Mouse (Mus musculus) forebrain, embryonic 15.5 days (tissue): ENCODE results near the gene Icam5. TPM values are rescaled to one million over a fixed set of nuclear protein-coding genes. Genes with fewer than 3 reads are reported as not detected.

Experiments
- ATAC-seq: fragments of 200-750 bp; cut with Nextera tagmentation; replicated peaks from 2 replicates; pipeline ENCODE4 v1.8.0; 2017; ENCODE audit warnings: mild to moderate bottlenecking, moderate TSS enrichment, moderate library complexity
- H3K27ac ChIP-seq: fragments of 300-500 bp; sonication (generic); replicated peaks from 2 replicates; pipeline ENCODE4 v1.5.1; 2015; ENCODE audit warnings: mild to moderate bottlenecking, inconsistent platforms
- H3K27me3 ChIP-seq: fragments of 300-500 bp; sonication (generic); 2 replicates; pipeline ENCODE4 v1.6.1; 2015; ENCODE audit warnings: inconsistent platforms
- H3K36me3 ChIP-seq: fragments of 300-500 bp; sonication (generic); 2 replicates; pipeline ENCODE4 v1.6.1; 2015; ENCODE audit warnings: mild to moderate bottlenecking, inconsistent platforms
- H3K4me1 ChIP-seq: fragments of 300-500 bp; sonication (generic); 2 replicates; pipeline ENCODE4 v1.6.1; 2015; ENCODE audit warnings: inconsistent platforms
- H3K4me2 ChIP-seq: fragments of 300-500 bp; sonication (generic); replicated peaks from 2 replicates; pipeline ENCODE4 v1.6.1; 2015; ENCODE audit warnings: mild to moderate bottlenecking, inconsistent platforms
- H3K4me3 ChIP-seq: fragments of 300-500 bp; sonication (generic); 2 replicates; pipeline ENCODE4 v1.5.1; 2015; ENCODE audit warnings: mild to moderate bottlenecking, inconsistent platforms
- H3K9ac ChIP-seq: fragments of 300-500 bp; sonication (generic); replicated peaks from 2 replicates; pipeline ENCODE4 v1.6.1; 2015; ENCODE audit warnings: mild to moderate bottlenecking, inconsistent platforms
- H3K9me3 ChIP-seq: fragments of 300-500 bp; sonication (generic); 2 replicates; pipeline ENCODE4 v1.6.1; 2016; ENCODE audit warnings: inconsistent platforms
- WGBS: fragments of 180-500 bp; shearing (Covaris S2); methylation state at CpG from one replicate; pipeline ENCODE4 v1.1.7; 2015; ENCODE audit warnings: mixed read lengths; 5-methylcytosine and 5-hydroxymethylcytosine counted together
- polyA plus RNA-seq: library from polyadenylated mRNA; unstranded; fragments of >200 nt; fragmentation: Nextera tagmentation; extraction: Ambion mirVana; gene quantifications from 2 replicates; pipeline ENCODE4 v1.2.1, GENCODE M21; 2015

Gene Icam5
- polyA plus RNA-seq, 1 experiment from 2014 or later, result 2.2 TPM

GRCm38 (mm10) chr9:21030055-21030600, 1.7 kb upstream of the Icam5 start:
- H3K9me3 ChIP-seq, result no peaks in the 10 kb centered on the region
- peaks cover 50% of the 10 kb centered on the region for H3K4me1 ChIP-seq
- no peak for ATAC-seq
- H3K9ac ChIP-seq, result no peak overlapping the region
- H3K27me3 ChIP-seq, result peaks cover 67% of the 10 kb centered on the region
- no peak overlapping the region for H3K27ac ChIP-seq
- H3K4me2 ChIP-seq, result 0 out of 2 replicates have a peak overlapping the region, but pooled peaks have one; percentile 96
- no peak overlapping the region for H3K4me3 ChIP-seq
- H3K36me3 ChIP-seq, result no peaks in the 10 kb centered on the region
- 17% methylated on average over 22 of the region's 22 CpGs for WGBS

GRCm38 (mm10) chr9:21030781-21031250, 1.1 kb upstream of the Icam5 start:
- ATAC-seq, result peak; percentile 55
- H3K4me2 ChIP-seq, result peak overlapping the region; percentile 96
- no peak overlapping the region for H3K27ac ChIP-seq
- peak overlapping the region; percentile 53 for H3K4me3 ChIP-seq
- H3K4me1 ChIP-seq, result peaks cover 54% of the 10 kb centered on the region
- under 1% methylated on average over 13 of the region's 13 CpGs for WGBS
- H3K9ac ChIP-seq, result 0 out of 2 replicates have a peak overlapping the region, but pooled peaks have one; percentile 56
- H3K36me3 ChIP-seq, result no peaks in the 10 kb centered on the region
- no peaks in the 10 kb centered on the region for H3K9me3 ChIP-seq
- H3K27me3 ChIP-seq, result peaks cover 70% of the 10 kb centered on the region

- H3K27ac ChIP-seq, result peak overlapping the region; percentile 20; the same call in 1 of the 2 replicates
These were observed 500 bp upstream of the Icam5 start for GRCm38 (mm10) chr9:21031251-21031895.

GRCm38 (mm10) chr9:21032491-21032890, 618 bp downstream of the Icam5 start:
- 1% methylated on average over 7 of the region's 7 CpGs for whole genome bisulfite sequencing
- H3K4me3 ChIP-seq, result peak overlapping the region; percentile 53
- ATAC-seq, result no peak
- peak overlapping the region; percentile 96 for H3K4me2 ChIP-seq
- no peak overlapping the region for H3K27ac ChIP-seq
- H3K36me3 ChIP-seq, result no peaks in the 10 kb centered on the region
- H3K4me1 ChIP-seq, result peaks cover 69% of the 10 kb centered on the region
- no peaks in the 10 kb centered on the region for H3K9me3 ChIP-seq
- peaks cover 86% of the 10 kb centered on the region for H3K27me3 ChIP-seq
- peak overlapping the region; percentile 56; the same call in 1 of the 2 replicates for H3K9ac ChIP-seq

More at GRCm38 (mm10) chr9:21031251-21031895, 500 bp upstream of the Icam5 start:
- Histone ChIP-seq H3K9me3 (no peaks in the 10 kb centered on the region), H3K36me3 (no peaks in the 10 kb centered on the region), H3K4me1 (peaks cover 58% of the 10 kb centered on the region), H3K9ac (peak overlapping the region; percentile 56), H3K27me3 (peaks cover 75% of the 10 kb centered on the region), H3K4me2 (peak overlapping the region; percentile 96), H3K4me3 (peak overlapping the region; percentile 53)
- under 1% methylated on average over 36 of the region's 36 CpGs for WGBS
- peak; percentile 65 for ATAC-seq

GRCm38 (mm10) chr9:21033136-21033535, 1.3 kb downstream of the Icam5 start:
- Histone ChIP-seq H3K27ac (no peak overlapping the region), H3K36me3 (no peaks in the 10 kb centered on the region), H3K27me3 (peaks cover 92% of the 10 kb centered on the region), H3K4me2 (peak overlapping the region; percentile 96), H3K9ac (no peak overlapping the region; the same call in 1 of the 2 replicates), H3K4me3 (peak overlapping the region; percentile 53), H3K9me3 (no peaks in the 10 kb centered on the region), H3K4me1 (peaks cover 73% of the 10 kb centered on the region)
- WGBS, result 1% methylated on average over 34 of the region's 34 CpGs
- 0 out of 2 replicates have a peak, but pooled peaks have one; percentile 6 for ATAC-seq

GRCm38 (mm10) chr9:21034481-21035085, 2.7 kb downstream of the Icam5 start:
- H3K9me3 ChIP-seq, result no peaks in the 10 kb centered on the region
- H3K4me2 ChIP-seq, result no peak overlapping the region
- no peak overlapping the region for H3K4me3 ChIP-seq
- H3K9ac ChIP-seq, result no peak overlapping the region
- H3K4me1 ChIP-seq, result peaks cover 66% of the 10 kb centered on the region
- ATAC-seq, result no peak
- WGBS, result 2% methylated on average over 17 of the region's 17 CpGs
- H3K27me3 ChIP-seq, result peaks cover 90% of the 10 kb centered on the region
- no peak overlapping the region for H3K27ac ChIP-seq
- H3K36me3 ChIP-seq, result no peaks in the 10 kb centered on the region

- 15% methylated on average over 9 of the region's 9 CpGs for WGBS
- ATAC-seq, result no peak
- peaks cover 58% of the 10 kb centered on the region for H3K4me1 ChIP-seq
- peaks cover 88% of the 10 kb centered on the region for H3K27me3 ChIP-seq
- no peak overlapping the region for H3K9ac ChIP-seq
- no peak overlapping the region for H3K27ac ChIP-seq
- no peaks in the 10 kb centered on the region for H3K36me3 ChIP-seq
- no peaks in the 10 kb centered on the region for H3K9me3 ChIP-seq
- no peak overlapping the region for H3K4me2 ChIP-seq
- peak overlapping the region; percentile 5 for H3K4me3 ChIP-seq
These were observed 3.7 kb downstream of the Icam5 start for GRCm38 (mm10) chr9:21035586-21035985.

GRCm38 (mm10) chr9:21036161-21036560, 4.3 kb downstream of the Icam5 start:
- H3K4me3 ChIP-seq, result peak overlapping the region; percentile 50; the same call in 1 of the 2 replicates
- peaks cover 86% of the 10 kb centered on the region for H3K27me3 ChIP-seq
- H3K4me1 ChIP-seq, result peaks cover 52% of the 10 kb centered on the region
- no peak overlapping the region for H3K9ac ChIP-seq
- H3K4me2 ChIP-seq, result peak overlapping the region; percentile 65; the same call in 1 of the 2 replicates
- H3K36me3 ChIP-seq, result no peaks in the 10 kb centered on the region
- no peak for ATAC-seq
- 7% methylated on average over 20 of the region's 20 CpGs for WGBS
- H3K27ac ChIP-seq, result no peak overlapping the region
- H3K9me3 ChIP-seq, result no peaks in the 10 kb centered on the region

- 2% methylated on average over 22 of the region's 22 CpGs for WGBS
- Histone ChIP-seq H3K27me3 (peaks cover 85% of the 10 kb centered on the region), H3K4me3 (peak overlapping the region; percentile 50), H3K9me3 (no peaks in the 10 kb centered on the region), H3K4me1 (peaks cover 47% of the 10 kb centered on the region), H3K36me3 (no peaks in the 10 kb centered on the region), H3K9ac (no peak overlapping the region), H3K4me2 (peak overlapping the region; percentile 65), H3K27ac (no peak overlapping the region)
- no peak for ATAC-seq
These were observed 4.8 kb downstream of the Icam5 start for GRCm38 (mm10) chr9:21036666-21037065.

- under 1% methylated on average over 31 of the region's 31 CpGs for WGBS
- Histone ChIP-seq H3K27me3 (peaks cover 76% of the 10 kb centered on the region), H3K4me1 (peaks cover 39% of the 10 kb centered on the region), H3K9me3 (no peaks in the 10 kb centered on the region), H3K9ac (peak overlapping the region; percentile 64), H3K27ac (no peak overlapping the region), H3K4me2 (peak overlapping the region; percentile 65), H3K36me3 (no peaks in the 10 kb centered on the region), H3K4me3 (peak overlapping the region; percentile 50)
- ATAC-seq, result peak; percentile 72
These were observed 5.6 kb downstream of the Icam5 start for GRCm38 (mm10) chr9:21037481-21037891.

- no peak overlapping the region for H3K9ac ChIP-seq
- WGBS, result 70% methylated on average over 3 of the region's 3 CpGs
- H3K9me3 ChIP-seq, result no peaks in the 10 kb centered on the region
- H3K36me3 ChIP-seq, result no peaks in the 10 kb centered on the region
- ATAC-seq, result no peak
- peaks cover 55% of the 10 kb centered on the region for H3K27me3 ChIP-seq
- no peak overlapping the region for H3K4me3 ChIP-seq
- no peak overlapping the region for H3K4me2 ChIP-seq
- peaks cover 26% of the 10 kb centered on the region for H3K4me1 ChIP-seq
- H3K27ac ChIP-seq, result no peak overlapping the region
These were observed 7.9 kb downstream of the Icam5 start for GRCm38 (mm10) chr9:21039779-21040178.

GRCm38 (mm10) chr9:21041308-21041707, 9.4 kb downstream of the Icam5 start:
- peaks cover 39% of the 10 kb centered on the region for H3K27me3 ChIP-seq

More at GRCm38 (mm10) chr9:21041308-21041707, 9.4 kb downstream of the Icam5 start:
- Histone ChIP-seq H3K36me3 (no peaks in the 10 kb centered on the region), H3K4me1 (peaks cover 16% of the 10 kb centered on the region), H3K4me3 (no peak overlapping the region), H3K27ac (no peak overlapping the region), H3K4me2 (no peak overlapping the region), H3K9ac (no peak overlapping the region), H3K9me3 (no peaks in the 10 kb centered on the region)
- WGBS, result 44% methylated on average over 4 of the region's 4 CpGs
- ATAC-seq, result no peak
